Mouse (Mus musculus): ENCODE measurements around the gene Thumpd2. TPM values are rescaled to one million over a fixed set of nuclear protein-coding genes. Genes with fewer than 3 reads are reported as not detected.

Gene Thumpd2
- polyA plus RNA-seq, 1 experiment from 2014 or later = 13.3 TPM

DNA sequence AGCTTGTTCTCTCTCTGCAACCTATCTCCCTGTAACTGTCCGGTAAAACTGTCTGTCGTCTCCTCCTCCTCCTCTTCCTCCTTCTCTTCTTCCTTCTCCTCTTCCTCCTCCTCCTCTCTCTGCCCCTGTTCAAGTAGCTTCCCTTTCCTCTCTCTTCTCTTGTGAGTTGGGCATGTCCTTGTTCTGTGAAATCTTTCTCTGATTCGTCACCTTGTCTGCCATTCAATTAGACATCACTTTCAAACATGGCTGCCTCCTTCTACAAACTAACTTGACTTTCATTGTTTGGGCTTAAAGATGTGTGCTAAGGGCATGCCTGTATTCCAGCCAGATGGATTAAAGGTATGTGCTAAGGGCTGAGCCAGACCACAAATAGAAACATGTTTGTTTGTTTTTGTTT, 1.5 kb downstream of the Thumpd2 start:
- H3K4me2 ChIP-seq (ENCODE audit: low read depth) = no peak overlapping the region
- ATAC-seq (ENCODE audit: insufficient read depth, low FRiP score, low TSS enrichment) (no peak), DNase-seq (ENCODE audit: low spot score) (no peak)
- H3K9ac ChIP-seq (ENCODE audit: low read length) = no peak overlapping the region
- H3K27ac ChIP-seq (ENCODE audit: low read depth, low read length) = no peak overlapping the region
- H3K36me3 ChIP-seq (ENCODE audit: control insufficient read depth, insufficient read depth, low read length) = no peaks in the 10 kb centered on the region
- WGBS = 91% methylated on average over 3 of the region's 3 CpGs
- no peaks in the 10 kb centered on the region for H3K4me1 ChIP-seq (ENCODE audit: control insufficient read depth, insufficient read depth, low read length)
- no peak overlapping the region for H3K4me3 ChIP-seq (ENCODE audit: low read depth, low read length)
- H3K27me3 ChIP-seq (ENCODE audit: control insufficient read depth, insufficient read depth, low read length) = no peaks in the 10 kb centered on the region
- no peaks in the 10 kb centered on the region for H3K9me3 ChIP-seq (ENCODE audit: control insufficient read depth, low read length)

DNA sequence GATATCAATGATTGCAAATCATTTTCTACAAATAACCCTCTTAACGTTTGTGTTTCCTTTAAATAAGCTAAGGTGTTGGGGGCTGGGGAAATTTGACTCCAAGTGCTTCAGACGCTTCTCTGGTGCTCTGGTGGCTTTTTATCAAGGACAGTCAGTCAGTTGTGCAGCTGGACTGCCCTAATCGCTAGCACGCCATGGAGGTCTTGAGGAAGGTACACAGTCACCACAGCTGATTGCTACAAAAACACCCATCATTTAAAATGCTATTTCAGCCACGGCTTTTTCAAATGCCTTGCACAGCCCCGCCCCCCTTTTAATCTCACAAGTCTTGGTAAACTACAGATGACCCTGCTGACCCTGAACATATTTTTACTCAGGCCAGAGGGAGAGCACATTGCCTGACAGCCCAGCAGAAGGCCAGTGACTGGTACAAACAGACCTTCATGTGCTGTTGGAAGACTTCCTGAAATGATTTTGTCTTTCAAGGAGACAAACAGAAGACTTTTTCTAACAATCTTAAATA, 2.5 kb downstream of the Thumpd2 start:
- Histone ChIP-seq H3K27ac (ENCODE audit: low read depth, low read length) (no peak overlapping the region), H3K4me3 (ENCODE audit: low read depth, low read length) (no peak overlapping the region), H3K36me3 (ENCODE audit: control insufficient read depth, insufficient read depth, low read length) (no peaks in the 10 kb centered on the region), H3K4me1 (ENCODE audit: control insufficient read depth, insufficient read depth, low read length) (no peaks in the 10 kb centered on the region), H3K9ac (ENCODE audit: low read length) (no peak overlapping the region), H3K27me3 (ENCODE audit: control insufficient read depth, insufficient read depth, low read length) (no peaks in the 10 kb centered on the region), H3K9me3 (ENCODE audit: control insufficient read depth, low read length) (no peaks in the 10 kb centered on the region), H3K4me2 (ENCODE audit: low read depth) (no peak overlapping the region)
- 58% methylated on average over 6 of the region's 6 CpGs for WGBS
- DNase-seq (ENCODE audit: low spot score) = no peak
- ATAC-seq (ENCODE audit: insufficient read depth, low FRiP score, low TSS enrichment) = no peak

DNA sequence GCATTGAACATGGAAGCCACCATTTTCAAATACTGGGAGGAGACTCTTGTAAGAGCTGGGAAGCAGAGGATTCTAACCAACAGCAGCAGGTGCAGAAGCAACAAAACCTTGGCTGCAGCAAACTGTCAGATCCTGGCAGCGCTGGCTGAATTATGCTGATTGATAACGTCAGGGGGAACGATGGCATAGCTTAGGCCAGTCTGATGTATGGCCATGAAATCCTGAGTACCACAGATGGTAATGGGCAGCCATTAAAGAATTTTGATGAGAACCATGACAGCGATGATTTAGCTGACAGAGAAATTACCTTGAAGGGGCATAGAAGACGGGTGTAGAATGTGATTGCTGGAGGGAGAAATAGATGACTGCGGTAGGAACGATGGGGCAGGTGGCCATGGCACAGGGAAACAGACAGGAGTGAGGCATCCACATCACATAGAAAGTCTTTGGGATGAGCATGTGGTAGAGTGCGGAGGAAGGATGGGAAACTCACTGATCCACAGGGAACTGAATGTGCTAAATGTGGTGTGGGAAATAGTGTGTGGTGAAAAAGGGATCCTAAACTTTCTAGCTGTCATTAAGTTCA, 8.0 kb downstream of the Thumpd2 start:
- Histone ChIP-seq H3K9ac (ENCODE audit: low read length) (no peak overlapping the region), H3K27me3 (ENCODE audit: control insufficient read depth, insufficient read depth, low read length) (no peaks in the 10 kb centered on the region), H3K9me3 (ENCODE audit: control insufficient read depth, low read length) (no peaks in the 10 kb centered on the region), H3K4me2 (ENCODE audit: low read depth) (no peak overlapping the region), H3K4me1 (ENCODE audit: control insufficient read depth, insufficient read depth, low read length) (no peaks in the 10 kb centered on the region), H3K27ac (ENCODE audit: low read depth, low read length) (no peak overlapping the region), H3K36me3 (ENCODE audit: control insufficient read depth, insufficient read depth, low read length) (no peaks in the 10 kb centered on the region), H3K4me3 (ENCODE audit: low read depth, low read length) (no peak overlapping the region)
- DNase-seq (ENCODE audit: low spot score) (no peak), ATAC-seq (ENCODE audit: insufficient read depth, low FRiP score, low TSS enrichment) (peak; percentile 41; the same call in 1 of the 2 replicates)
- 64% methylated on average over 8 of the region's 8 CpGs for WGBS

DNA sequence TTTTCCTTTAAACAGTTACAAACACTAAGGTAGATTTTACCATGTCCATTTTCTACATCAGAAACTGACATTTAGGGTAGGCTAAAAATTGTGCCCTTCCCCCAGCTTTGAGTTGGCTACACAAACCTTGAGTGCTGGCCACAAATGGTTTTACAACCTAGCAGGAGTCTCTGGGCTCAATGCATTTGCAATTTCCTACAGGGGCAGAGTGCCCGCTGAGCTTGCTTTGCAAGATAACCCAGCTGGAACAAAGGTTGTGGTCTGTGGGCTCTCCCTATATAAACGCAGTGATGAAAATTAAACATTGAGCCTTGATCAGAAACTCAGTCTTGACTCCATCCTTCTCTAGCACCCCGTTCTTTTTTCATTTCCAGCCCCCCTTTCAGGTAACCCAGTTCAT, 8.8 kb downstream of the Thumpd2 start:
- no peak for ATAC-seq (ENCODE audit: insufficient read depth, low FRiP score, low TSS enrichment)
- no peaks in the 10 kb centered on the region for H3K27me3 ChIP-seq (ENCODE audit: control insufficient read depth, insufficient read depth, low read length)
- no peak overlapping the region for H3K27ac ChIP-seq (ENCODE audit: low read depth, low read length)
- H3K4me1 ChIP-seq (ENCODE audit: control insufficient read depth, insufficient read depth, low read length) = no peaks in the 10 kb centered on the region
- H3K9ac ChIP-seq (ENCODE audit: low read length) = no peak overlapping the region
- 53% methylated on average over 3 of the region's 3 CpGs for WGBS
- no peaks in the 10 kb centered on the region for H3K9me3 ChIP-seq (ENCODE audit: control insufficient read depth, low read length)
- H3K4me3 ChIP-seq (ENCODE audit: low read depth, low read length) = no peak overlapping the region
- H3K36me3 ChIP-seq (ENCODE audit: control insufficient read depth, insufficient read depth, low read length) = no peaks in the 10 kb centered on the region
- no peak overlapping the region for H3K4me2 ChIP-seq (ENCODE audit: low read depth)
- no peak for DNase-seq (ENCODE audit: low spot score)

DNA sequence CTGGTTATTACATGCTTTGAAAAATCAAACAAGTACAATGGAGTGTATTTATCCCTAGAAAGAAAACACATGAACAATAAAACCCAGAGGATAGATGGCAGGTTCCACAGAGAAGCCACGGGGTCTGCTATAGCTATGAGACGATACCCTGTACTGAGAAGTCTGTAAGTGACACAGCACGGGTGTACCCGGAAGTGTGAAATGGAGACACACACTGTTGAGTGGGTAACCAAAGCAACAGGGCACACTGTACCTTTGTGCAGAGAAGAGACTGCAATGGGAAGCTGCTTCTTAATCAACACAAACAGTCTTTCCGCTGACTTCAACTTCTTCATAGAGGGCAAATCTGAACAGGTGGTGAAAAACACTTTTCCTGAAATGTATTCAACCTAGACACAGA, 9.4 kb downstream of the Thumpd2 start:
- Histone ChIP-seq H3K4me3 (ENCODE audit: low read depth, low read length) (no peak overlapping the region), H3K9me3 (ENCODE audit: control insufficient read depth, low read length) (no peaks in the 10 kb centered on the region), H3K27me3 (ENCODE audit: control insufficient read depth, insufficient read depth, low read length) (no peaks in the 10 kb centered on the region), H3K4me1 (ENCODE audit: control insufficient read depth, insufficient read depth, low read length) (no peaks in the 10 kb centered on the region), H3K27ac (ENCODE audit: low read depth, low read length) (no peak overlapping the region), H3K9ac (ENCODE audit: low read length) (no peak overlapping the region), H3K36me3 (ENCODE audit: control insufficient read depth, insufficient read depth, low read length) (no peaks in the 10 kb centered on the region), H3K4me2 (ENCODE audit: low read depth) (no peak overlapping the region)
- no peak for ATAC-seq (ENCODE audit: insufficient read depth, low FRiP score, low TSS enrichment)
- DNase-seq (ENCODE audit: low spot score) = no peak
- WGBS = 79% methylated on average over 5 of the region's 5 CpGs

DNA sequence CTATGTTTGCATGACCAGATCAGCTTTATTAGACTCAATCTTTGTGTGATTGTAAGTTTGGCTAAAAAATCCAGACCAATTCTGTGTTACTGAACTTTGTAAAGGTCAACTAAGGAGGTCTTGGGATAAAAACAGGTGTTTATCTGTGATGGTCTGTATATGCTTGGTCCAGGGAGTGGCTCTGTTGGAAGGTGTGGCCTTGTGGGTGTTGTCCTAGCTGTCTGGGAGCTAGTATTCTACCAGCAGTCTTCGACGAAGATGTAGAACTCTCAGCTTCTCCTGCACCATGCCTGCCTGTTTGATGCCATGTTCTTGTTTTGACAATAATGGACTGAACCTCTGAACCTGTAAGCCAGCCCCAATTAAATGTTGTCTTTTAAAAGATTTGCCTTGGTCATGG, 11.6 kb downstream of the Thumpd2 start:
- Histone ChIP-seq H3K36me3 (ENCODE audit: control insufficient read depth, insufficient read depth, low read length) (no peaks in the 10 kb centered on the region), H3K27me3 (ENCODE audit: control insufficient read depth, insufficient read depth, low read length) (no peaks in the 10 kb centered on the region), H3K4me1 (ENCODE audit: control insufficient read depth, insufficient read depth, low read length) (no peaks in the 10 kb centered on the region), H3K4me3 (ENCODE audit: low read depth, low read length) (no peak overlapping the region), H3K9ac (ENCODE audit: low read length) (no peak overlapping the region), H3K27ac (ENCODE audit: low read depth, low read length) (no peak overlapping the region), H3K9me3 (ENCODE audit: control insufficient read depth, low read length) (no peaks in the 10 kb centered on the region), H3K4me2 (ENCODE audit: low read depth) (no peak overlapping the region)
- ATAC-seq (ENCODE audit: insufficient read depth, low FRiP score, low TSS enrichment) = no peak
- 93% methylated on average over 2 of the region's 2 CpGs for WGBS
- no peak for DNase-seq (ENCODE audit: low spot score)

DNA sequence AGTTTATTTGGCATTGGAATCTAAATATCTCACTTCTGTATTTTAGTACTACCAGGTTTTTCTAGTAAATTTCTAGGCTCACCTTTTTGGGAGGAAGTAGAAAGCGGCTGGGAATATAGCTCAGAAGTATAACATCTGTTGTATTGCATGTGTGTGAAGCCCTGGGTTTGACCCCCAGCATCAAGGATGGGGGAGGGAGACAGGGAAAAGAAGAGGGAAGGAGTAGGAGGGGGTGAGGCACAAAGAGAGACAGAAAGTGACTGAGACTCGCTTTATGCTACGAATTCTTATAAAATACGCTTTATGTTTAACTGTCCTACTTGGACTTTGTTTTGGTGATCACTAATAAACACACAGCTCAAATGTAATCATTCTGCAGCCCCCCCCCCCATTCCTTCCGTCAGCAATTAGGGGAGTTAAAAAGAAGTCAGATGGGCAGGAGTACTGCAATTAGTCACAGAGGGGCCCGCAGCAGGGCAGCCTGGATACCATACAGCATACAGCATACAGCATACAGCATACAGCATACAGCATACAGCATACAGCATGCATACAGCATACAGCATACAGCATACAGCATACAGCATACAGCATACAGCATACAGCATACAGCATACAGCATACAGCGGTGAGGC, 16.8 kb downstream of the Thumpd2 start:
- H3K9ac ChIP-seq (ENCODE audit: low read length) = no peak overlapping the region
- H3K27me3 ChIP-seq (ENCODE audit: control insufficient read depth, insufficient read depth, low read length) = no peaks in the 10 kb centered on the region
- ATAC-seq (ENCODE audit: insufficient read depth, low FRiP score, low TSS enrichment) (no peak), DNase-seq (ENCODE audit: low spot score) (no peak)
- no peaks in the 10 kb centered on the region for H3K4me1 ChIP-seq (ENCODE audit: control insufficient read depth, insufficient read depth, low read length)
- H3K4me3 ChIP-seq (ENCODE audit: low read depth, low read length) = no peak overlapping the region
- WGBS = 75% methylated on average over 7 of the region's 7 CpGs
- H3K9me3 ChIP-seq (ENCODE audit: control insufficient read depth, low read length) = no peaks in the 10 kb centered on the region
- H3K4me2 ChIP-seq (ENCODE audit: low read depth) = no peak overlapping the region
- no peak overlapping the region for H3K27ac ChIP-seq (ENCODE audit: low read depth, low read length)
- H3K36me3 ChIP-seq (ENCODE audit: control insufficient read depth, insufficient read depth, low read length) = no peaks in the 10 kb centered on the region

DNA sequence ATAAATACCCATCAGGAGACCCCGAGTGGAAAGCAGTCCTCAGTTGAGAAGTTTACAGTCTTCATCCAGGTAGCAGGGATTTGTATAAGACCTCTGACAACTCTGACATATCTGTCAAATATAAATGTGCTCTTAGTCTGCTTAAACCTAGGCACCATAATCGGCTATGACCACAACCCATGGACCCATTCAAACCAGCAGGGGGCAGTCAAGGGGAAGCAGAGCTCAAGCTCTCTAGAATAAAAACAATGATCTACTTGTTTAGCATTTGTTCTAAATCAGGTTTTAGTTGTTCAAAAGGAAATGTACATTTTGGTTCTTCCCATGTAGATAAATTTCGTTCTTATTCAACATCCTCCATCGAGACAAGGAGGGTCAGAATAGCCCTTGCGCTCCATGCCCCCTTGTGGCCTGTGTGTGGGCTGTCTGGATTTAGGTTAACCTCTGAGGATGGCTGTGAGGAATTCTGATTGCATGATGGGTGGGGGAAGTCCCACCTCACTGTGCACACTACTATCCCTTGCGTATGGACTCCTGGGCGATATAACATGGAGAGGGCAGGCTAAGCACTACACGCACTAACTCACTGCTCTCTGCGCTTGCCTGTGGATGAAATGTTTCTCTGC, 19.2 kb downstream of the Thumpd2 start:
- no peak for DNase-seq (ENCODE audit: low spot score)
- Histone ChIP-seq H3K36me3 (ENCODE audit: control insufficient read depth, insufficient read depth, low read length) (no peaks in the 10 kb centered on the region), H3K4me1 (ENCODE audit: control insufficient read depth, insufficient read depth, low read length) (no peaks in the 10 kb centered on the region), H3K27me3 (ENCODE audit: control insufficient read depth, insufficient read depth, low read length) (no peaks in the 10 kb centered on the region), H3K4me2 (ENCODE audit: low read depth) (no peak overlapping the region), H3K27ac (ENCODE audit: low read depth, low read length) (no peak overlapping the region), H3K4me3 (ENCODE audit: low read depth, low read length) (no peak overlapping the region), H3K9me3 (ENCODE audit: control insufficient read depth, low read length) (no peaks in the 10 kb centered on the region), H3K9ac (ENCODE audit: low read length) (no peak overlapping the region)
- WGBS = 90% methylated on average over 9 of the region's 9 CpGs
- no peak for ATAC-seq (ENCODE audit: insufficient read depth, low FRiP score, low TSS enrichment)

DNA sequence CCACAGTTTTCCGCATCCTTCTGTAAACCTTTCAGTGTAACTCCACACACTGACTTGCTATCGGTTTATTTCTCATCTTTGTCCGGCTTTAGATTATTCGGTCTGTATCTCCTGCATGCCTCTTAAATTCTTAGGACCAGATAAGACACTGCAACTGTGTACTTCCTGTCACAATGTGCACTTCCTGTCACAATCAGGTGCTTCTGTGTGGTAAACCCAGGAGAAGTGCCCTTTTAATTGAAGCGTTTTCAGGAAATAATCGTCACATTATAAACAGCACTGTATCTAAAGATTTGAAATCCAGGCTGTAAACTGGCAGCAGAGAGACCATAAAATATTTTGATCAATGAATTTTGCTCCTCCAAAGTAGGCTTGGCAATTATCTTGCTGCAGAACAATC, 19.8 kb downstream of the Thumpd2 start:
- WGBS = 96% methylated on average over 6 of the region's 6 CpGs
- Histone ChIP-seq H3K4me3 (ENCODE audit: low read depth, low read length) (no peak overlapping the region), H3K4me2 (ENCODE audit: low read depth) (no peak overlapping the region), H3K9ac (ENCODE audit: low read length) (no peak overlapping the region), H3K27ac (ENCODE audit: low read depth, low read length) (no peak overlapping the region), H3K27me3 (ENCODE audit: control insufficient read depth, insufficient read depth, low read length) (no peaks in the 10 kb centered on the region), H3K36me3 (ENCODE audit: control insufficient read depth, insufficient read depth, low read length) (no peaks in the 10 kb centered on the region), H3K9me3 (ENCODE audit: control insufficient read depth, low read length) (no peaks in the 10 kb centered on the region), H3K4me1 (ENCODE audit: control insufficient read depth, insufficient read depth, low read length) (no peaks in the 10 kb centered on the region)
- ATAC-seq (ENCODE audit: insufficient read depth, low FRiP score, low TSS enrichment) (no peak), DNase-seq (ENCODE audit: low spot score) (no peak)
